Mouse (Mus musculus): ENCODE results near the gene Mycbp2.

DNA sequence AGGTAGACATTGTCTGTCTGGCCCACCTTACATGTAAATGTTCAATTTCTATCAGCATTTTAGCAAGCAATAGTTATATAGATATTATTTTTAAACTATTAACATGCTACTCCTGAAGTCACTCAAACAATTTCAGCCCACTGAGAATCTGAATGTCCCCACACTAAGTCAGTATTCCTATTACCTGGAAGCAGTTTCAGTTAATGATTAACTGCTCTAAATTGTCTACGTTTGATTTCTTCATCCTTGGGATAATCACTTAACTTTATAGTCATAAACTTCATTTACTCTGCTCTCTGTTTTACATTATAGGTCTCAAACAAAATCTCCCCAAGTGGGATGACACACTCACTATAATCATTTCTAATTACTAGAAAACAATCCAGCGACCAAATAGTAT, 60.0 kb downstream of the Mycbp2 start:
- TF ChIP-seq CTCF (IDR thresholded peaks at IDR 0.05; ENCODE audit: insufficient read depth, low read length) (no peak), POLR2A (IDR thresholded peaks at IDR 0.05; ENCODE audit: borderline replicate concordance, extremely low read depth, low read depth, low read length) (no peak)
